Mouse (Mus musculus) hindbrain, embryonic 11.5 days (tissue): ENCODE measurements around the gene Pip5k1b. TPM values are rescaled to one million over a fixed set of nuclear protein-coding genes. Genes with fewer than 3 reads are reported as not detected.

Source experiments
- ATAC-seq: fragments of 200-750 bp; cut with Nextera tagmentation; 2 replicates; pipeline ENCODE4 v1.8.0; 2017; ENCODE audit warnings: mild to moderate bottlenecking, moderate TSS enrichment, moderate library complexity; ENCODE audit not compliant: low FRiP score
- DNase-seq: peaks from one replicate; pipeline ENCODE4 v3.0.0-alpha.2; 2015; ENCODE audit warnings: low spot score
- H3K27ac ChIP-seq: fragments of 300-500 bp; sonication (generic); 2 replicates; pipeline ENCODE4 v1.5.1; 2014; ENCODE audit warnings: mild to moderate bottlenecking, low read depth, low read length
- H3K27me3 ChIP-seq: fragments of 300-500 bp; sonication (generic); 2 replicates; pipeline ENCODE4 v1.6.1; 2014; ENCODE audit warnings: mild to moderate bottlenecking, low read length, moderate library complexity, mixed read lengths; ENCODE audit not compliant: control insufficient read depth, insufficient read depth
- H3K36me3 ChIP-seq: fragments of 300-500 bp; sonication (generic); 2 replicates; pipeline ENCODE4 v1.6.1; 2014; ENCODE audit warnings: mild to moderate bottlenecking, low read length, moderate library complexity, mixed read lengths; ENCODE audit not compliant: control insufficient read depth, insufficient read depth
- H3K4me1 ChIP-seq: fragments of 300-500 bp; sonication (generic); replicated peaks from 2 replicates; pipeline ENCODE4 v1.6.1; 2014; ENCODE audit warnings: low read length, mixed read lengths; ENCODE audit not compliant: control insufficient read depth, insufficient read depth
- H3K4me2 ChIP-seq: fragments of 300-500 bp; sonication (generic); replicated peaks from 2 replicates; pipeline ENCODE4 v1.6.1; 2014; ENCODE audit warnings: mild to moderate bottlenecking, low read depth, low read length
- H3K4me3 ChIP-seq: fragments of 300-500 bp; sonication (generic); 2 replicates; pipeline ENCODE4 v1.5.1; 2014; ENCODE audit warnings: low read depth, low read length
- H3K9ac ChIP-seq: fragments of 300-500 bp; sonication (generic); 2 replicates; pipeline ENCODE4 v1.6.1; 2014; ENCODE audit warnings: low read depth, low read length
- H3K9me3 ChIP-seq: fragments of 300-500 bp; sonication (generic); 2 replicates; pipeline ENCODE4 v1.6.1; 2016; ENCODE audit warnings: low read length; ENCODE audit not compliant: control insufficient read depth
- WGBS: fragments of 180-500 bp; shearing (Covaris S2); extraction: QIAGEN DNeasy Blood & Tissue Kit; methylation state at CpG from one replicate; pipeline ENCODE4 v1.1.7; 2014; 5-methylcytosine and 5-hydroxymethylcytosine counted together
- polyA plus RNA-seq: library from polyadenylated mRNA; unstranded; fragments of >200 nt; fragmentation: Nextera tagmentation; extraction: Ambion mirVana; gene quantifications from 2 replicates; pipeline ENCODE4 v1.2.1, GENCODE M21; 2014

Pip5k1b gene
- polyA plus RNA-seq, 1 experiment from 2014 or later: 2.0 TPM

GRCm38 (mm10) chr19:24371763-24372640, 183.7 kb downstream of the Pip5k1b start:
- H3K27me3 ChIP-seq: no peaks in the 10 kb centered on the region
- H3K36me3 ChIP-seq: no peaks in the 10 kb centered on the region
- H3K4me1 ChIP-seq: 0 out of 2 replicates have a peak, but pooled peaks cover 2% of the 10 kb centered on the region
- H3K4me3 ChIP-seq: no peak overlapping the region
- 55% methylated on average over 19 of the region's 19 CpGs for WGBS
- peak; percentile 27 for DNase-seq
- no peaks in the 10 kb centered on the region for H3K9me3 ChIP-seq
- no peak overlapping the region for H3K9ac ChIP-seq
- no peak overlapping the region; the same call in 1 of the 2 replicates for H3K27ac ChIP-seq
- ATAC-seq: peak; percentile 74
- no peak overlapping the region for H3K4me2 ChIP-seq

- no peaks in the 10 kb centered on the region for H3K27me3 ChIP-seq
- no peak for ATAC-seq
- DNase-seq: no peak
- H3K9ac ChIP-seq: no peak overlapping the region
- H3K27ac ChIP-seq: no peak overlapping the region
- no peaks in the 10 kb centered on the region for H3K9me3 ChIP-seq
- no peak overlapping the region for H3K4me2 ChIP-seq
- WGBS: 89% methylated on average over 6 of the region's 6 CpGs
- H3K36me3 ChIP-seq: no peaks in the 10 kb centered on the region
- 0 out of 2 replicates have a peak, but pooled peaks cover 2% of the 10 kb centered on the region for H3K4me1 ChIP-seq
- no peak overlapping the region for H3K4me3 ChIP-seq
Measured at GRCm38 (mm10) chr19:24368419-24368818, 187.3 kb downstream of the Pip5k1b start.

- no peaks in the 10 kb centered on the region for H3K9me3 ChIP-seq
- no peak overlapping the region for H3K27ac ChIP-seq
- ATAC-seq (no peak), DNase-seq (no peak)
- no peaks in the 10 kb centered on the region for H3K36me3 ChIP-seq
- no peak overlapping the region for H3K4me2 ChIP-seq
- H3K4me1 ChIP-seq: no peaks in the 10 kb centered on the region
- H3K27me3 ChIP-seq: no peaks in the 10 kb centered on the region
- WGBS: 88% methylated on average over 4 of the region's 4 CpGs
- H3K4me3 ChIP-seq: no peak overlapping the region
- no peak overlapping the region for H3K9ac ChIP-seq
Measured at GRCm38 (mm10) chr19:24367722-24368121, 187.9 kb downstream of the Pip5k1b start.

- no peaks in the 10 kb centered on the region for H3K4me1 ChIP-seq
- no peak overlapping the region for H3K27ac ChIP-seq
- ATAC-seq: no peak
- H3K9me3 ChIP-seq: no peaks in the 10 kb centered on the region
- H3K36me3 ChIP-seq: no peaks in the 10 kb centered on the region
- H3K27me3 ChIP-seq: no peaks in the 10 kb centered on the region
- H3K4me2 ChIP-seq: no peak overlapping the region
- WGBS: 97% methylated on average over 1 of the region's 1 CpGs
- no peak overlapping the region for H3K4me3 ChIP-seq
- no peak for DNase-seq
- no peak overlapping the region for H3K9ac ChIP-seq
Measured at GRCm38 (mm10) chr19:24366747-24367146, 188.9 kb downstream of the Pip5k1b start.

GRCm38 (mm10) chr19:24362626-24363321, 192.9 kb downstream of the Pip5k1b start:
- 66% methylated on average over 8 of the region's 8 CpGs for WGBS
- no peaks in the 10 kb centered on the region for H3K27me3 ChIP-seq
- no peak for ATAC-seq
- H3K4me3 ChIP-seq: no peak overlapping the region
- H3K4me2 ChIP-seq: no peak overlapping the region
- no peaks in the 10 kb centered on the region for H3K4me1 ChIP-seq
- no peak overlapping the region for H3K27ac ChIP-seq
- no peak overlapping the region for H3K9ac ChIP-seq
- no peak for DNase-seq
- no peaks in the 10 kb centered on the region for H3K36me3 ChIP-seq
- H3K9me3 ChIP-seq: no peaks in the 10 kb centered on the region

GRCm38 (mm10) chr19:24359270-24359669, 196.4 kb downstream of the Pip5k1b start:
- WGBS: 91% methylated on average over 9 of the region's 9 CpGs
- Histone ChIP-seq H3K4me2 (no peak overlapping the region), H3K36me3 (no peaks in the 10 kb centered on the region), H3K9ac (no peak overlapping the region), H3K4me3 (no peak overlapping the region), H3K27ac (no peak overlapping the region), H3K27me3 (no peaks in the 10 kb centered on the region), H3K4me1 (no peaks in the 10 kb centered on the region), H3K9me3 (no peaks in the 10 kb centered on the region)
- DNase-seq (no peak), ATAC-seq (no peak)

GRCm38 (mm10) chr19:24352298-24352959, 203.2 kb downstream of the Pip5k1b start:
- no peak overlapping the region for H3K4me2 ChIP-seq
- DNase-seq (no peak), ATAC-seq (no peak)
- no peak overlapping the region for H3K27ac ChIP-seq
- no peaks in the 10 kb centered on the region for H3K9me3 ChIP-seq
- no peaks in the 10 kb centered on the region for H3K27me3 ChIP-seq
- H3K36me3 ChIP-seq: no peaks in the 10 kb centered on the region
- no peak overlapping the region for H3K4me3 ChIP-seq
- no peak overlapping the region for H3K9ac ChIP-seq
- no peaks in the 10 kb centered on the region for H3K4me1 ChIP-seq
- WGBS: 82% methylated on average over 5 of the region's 5 CpGs

GRCm38 (mm10) chr19:24344501-24344900, 211.2 kb downstream of the Pip5k1b start:
- H3K4me1 ChIP-seq: no peaks in the 10 kb centered on the region
- DNase-seq: no peak
- H3K9me3 ChIP-seq: no peaks in the 10 kb centered on the region
- H3K4me3 ChIP-seq: no peak overlapping the region
- no peak for ATAC-seq
- WGBS: 92% methylated on average over 8 of the region's 8 CpGs
- H3K36me3 ChIP-seq: no peaks in the 10 kb centered on the region
- no peaks in the 10 kb centered on the region for H3K27me3 ChIP-seq
- H3K4me2 ChIP-seq: no peak overlapping the region
- no peak overlapping the region for H3K27ac ChIP-seq
- H3K9ac ChIP-seq: no peak overlapping the region
